Mouse (Mus musculus): ENCODE measurements around the gene Tmcc3. TPM values are rescaled to one million over a fixed set of nuclear protein-coding genes. Genes with fewer than 3 reads are reported as not detected.
"Not testable (repeated sequence)": the region's sequence is repeated elsewhere in the genome, so short reads cannot be mapped to it uniquely, and the experiment has no call there.

The Tmcc3 gene
- polyA plus RNA-seq, 1 experiment from 2014 or later: 7.5 TPM

DNA sequence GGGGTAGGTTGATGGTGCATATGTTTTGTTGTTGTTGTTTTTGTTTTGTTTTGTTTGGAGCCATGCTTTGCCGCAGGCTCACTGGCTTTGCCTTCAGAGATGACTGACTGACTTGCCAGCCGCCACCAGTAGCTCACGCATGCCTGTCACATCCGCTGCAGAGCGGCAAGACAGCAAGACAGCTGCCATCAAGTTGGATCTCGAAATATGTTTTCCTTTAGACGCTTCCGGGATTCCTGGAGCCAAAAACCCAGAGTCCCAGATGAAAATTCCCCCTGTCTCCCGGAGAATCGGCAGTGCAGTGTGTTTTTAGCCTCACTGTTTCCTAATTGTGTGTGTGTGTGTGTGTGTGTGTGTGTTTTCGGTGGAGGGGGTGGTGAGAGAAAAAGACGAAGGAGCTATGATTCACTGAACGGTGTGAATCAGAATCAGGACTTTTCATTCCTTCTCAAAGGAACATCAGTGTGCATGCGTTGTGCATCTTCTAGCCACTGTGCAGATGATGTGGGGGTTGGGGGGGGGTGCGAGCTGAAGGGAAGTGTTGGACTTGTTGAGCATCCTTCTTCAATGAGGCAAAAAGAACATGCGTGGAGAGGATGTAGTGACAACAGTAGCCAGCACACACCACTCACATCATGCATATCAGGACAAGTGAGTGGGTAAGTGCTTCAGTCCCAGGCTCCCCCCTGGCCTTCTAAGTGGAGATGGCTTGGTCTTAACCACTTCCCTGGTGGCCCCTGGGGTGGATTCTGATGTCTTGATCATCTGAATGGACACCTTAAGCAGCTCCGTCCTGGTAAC is 208.8 kb downstream of the Tmcc3 start:
- no peak for ATAC-seq (ENCODE audit: low FRiP score)
- peaks cover 55% of the 10 kb centered on the region for H3K4me1 ChIP-seq (replicated peaks)
- no peaks in the 10 kb centered on the region for H3K9me3 ChIP-seq
- H3K36me3 ChIP-seq: no peaks in the 10 kb centered on the region
- peaks cover 23% of the 10 kb centered on the region for H3K27me3 ChIP-seq
- WGBS: 47% methylated on average over 17 of the region's 17 CpGs
- H3K9ac ChIP-seq: no peak overlapping the region
- no peak overlapping the region for H3K4me3 ChIP-seq
- H3K4me2 ChIP-seq: no peak overlapping the region
- no peak overlapping the region for H3K27ac ChIP-seq

DNA sequence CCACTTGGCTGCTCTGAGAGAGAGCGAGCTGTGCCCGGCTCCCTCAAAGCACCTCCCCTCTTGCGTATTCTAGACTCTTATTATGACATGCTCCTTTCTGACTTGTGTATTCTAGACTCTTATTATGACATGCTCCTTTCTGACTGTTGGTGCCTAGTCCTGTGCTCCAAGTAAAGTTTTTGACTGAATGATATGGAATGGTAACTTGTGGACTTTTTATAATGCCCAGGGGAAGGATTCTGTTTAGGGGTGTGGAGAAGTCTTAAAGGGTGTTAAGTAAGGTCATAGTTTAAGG is 209.3 kb downstream of the Tmcc3 start:
- Histone ChIP-seq H3K9ac (no peak overlapping the region), H3K9me3 (no peaks in the 10 kb centered on the region), H3K27ac (no peak overlapping the region), H3K27me3 (peaks cover 23% of the 10 kb centered on the region), H3K4me2 (no peak overlapping the region), H3K36me3 (no peaks in the 10 kb centered on the region), H3K4me3 (no peak overlapping the region), H3K4me1 (replicated peaks) (peaks cover 50% of the 10 kb centered on the region)
- 42% methylated on average over 3 of the region's 3 CpGs for WGBS
- ATAC-seq (ENCODE audit: low FRiP score): no peak

DNA sequence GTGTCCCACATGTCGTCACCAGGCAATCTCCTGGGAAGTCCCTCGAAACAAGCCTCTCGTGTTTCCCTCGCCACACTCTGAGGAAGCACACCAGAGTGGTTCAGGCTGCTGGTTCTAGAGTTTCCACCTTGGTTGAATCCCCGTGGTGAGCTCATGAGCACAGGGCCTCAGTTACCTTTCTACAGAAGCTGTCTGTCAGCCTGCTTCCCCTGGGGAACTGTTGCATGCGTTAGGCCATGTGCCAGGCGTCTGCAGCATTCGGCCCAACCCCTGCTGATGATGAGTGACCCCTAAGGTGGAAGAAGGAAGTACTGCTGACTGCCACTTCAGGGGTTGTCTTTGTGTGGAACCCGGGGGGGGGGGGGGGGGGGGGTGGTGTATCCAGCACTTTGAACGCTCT is 210.0 kb downstream of the Tmcc3 start:
- 24% methylated on average over 9 of the region's 10 CpGs for WGBS

DNA sequence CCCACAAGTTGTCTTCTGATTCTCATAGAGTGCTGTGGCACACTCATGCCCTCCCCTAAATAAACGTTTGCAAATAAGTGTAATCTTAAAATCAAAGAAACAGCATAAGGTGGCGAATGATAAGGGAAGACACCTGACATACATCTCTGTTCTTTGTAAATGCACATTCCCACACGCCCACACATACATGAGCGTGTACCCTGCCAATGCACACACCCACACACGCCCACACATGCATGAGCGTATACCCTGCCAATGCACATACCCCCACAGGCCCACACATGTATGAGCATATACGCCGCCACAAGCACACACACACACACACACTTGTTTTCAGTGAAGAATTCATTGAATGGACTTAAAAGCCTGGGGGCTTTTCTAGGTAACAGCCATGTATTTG is 211.5 kb downstream of the Tmcc3 start:
- H3K4me1 ChIP-seq (replicated peaks): peaks cover 38% of the 10 kb centered on the region
- no peak overlapping the region for H3K27ac ChIP-seq
- H3K27me3 ChIP-seq: peaks cover 3% of the 10 kb centered on the region
- H3K4me2 ChIP-seq: peak overlapping the region; percentile 30
- WGBS: 80% methylated on average over 8 of the region's 8 CpGs
- ATAC-seq (ENCODE audit: low FRiP score): no peak
- no peaks in the 10 kb centered on the region for H3K36me3 ChIP-seq
- H3K9me3 ChIP-seq: no peaks in the 10 kb centered on the region
- no peak overlapping the region for H3K4me3 ChIP-seq
- H3K9ac ChIP-seq: no peak overlapping the region

More for the DNA sequence above, 210.0 kb downstream of the Tmcc3 start:
- Histone ChIP-seq H3K9me3 (no peaks in the 10 kb centered on the region), H3K4me3 (no peak overlapping the region), H3K4me2 (no peak overlapping the region), H3K27ac (no peak overlapping the region), H3K27me3 (peaks cover 15% of the 10 kb centered on the region), H3K9ac (no peak overlapping the region), H3K36me3 (no peaks in the 10 kb centered on the region), H3K4me1 (replicated peaks) (peaks cover 43% of the 10 kb centered on the region)
- no peak for ATAC-seq (ENCODE audit: low FRiP score)

DNA sequence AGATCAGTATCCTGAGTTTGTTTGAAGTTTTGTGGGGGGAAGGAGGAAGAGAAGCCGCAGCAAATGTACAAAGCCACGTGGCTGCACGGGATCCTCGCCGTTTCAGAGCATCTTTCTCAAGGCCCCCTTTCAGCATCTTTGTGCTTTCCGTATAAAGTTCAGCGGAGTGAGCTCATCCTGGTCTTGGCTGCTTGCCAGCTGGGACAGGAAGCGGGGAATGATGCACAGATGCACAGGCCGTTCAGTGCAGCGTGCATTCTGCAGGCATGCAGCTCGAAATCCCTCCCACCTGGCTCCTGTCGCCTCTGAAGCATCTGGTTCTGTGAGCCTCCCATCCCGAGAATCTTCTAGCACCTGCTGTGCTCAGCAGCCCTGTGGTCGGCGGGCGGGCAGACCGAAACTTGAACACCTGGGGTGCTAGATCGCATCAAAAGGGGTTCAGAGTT is 212.0 kb downstream of the Tmcc3 start:
- Histone ChIP-seq H3K27ac (no peak overlapping the region), H3K9ac (no peak overlapping the region), H3K27me3 (no peaks in the 10 kb centered on the region), H3K4me2 (peak overlapping the region; percentile 30), H3K9me3 (no peaks in the 10 kb centered on the region), H3K4me3 (no peak overlapping the region), H3K4me1 (replicated peaks) (peaks cover 38% of the 10 kb centered on the region), H3K36me3 (no peaks in the 10 kb centered on the region)
- 9% methylated on average over 18 of the region's 18 CpGs for WGBS
- peak; percentile 73 for ATAC-seq (ENCODE audit: low FRiP score)

DNA sequence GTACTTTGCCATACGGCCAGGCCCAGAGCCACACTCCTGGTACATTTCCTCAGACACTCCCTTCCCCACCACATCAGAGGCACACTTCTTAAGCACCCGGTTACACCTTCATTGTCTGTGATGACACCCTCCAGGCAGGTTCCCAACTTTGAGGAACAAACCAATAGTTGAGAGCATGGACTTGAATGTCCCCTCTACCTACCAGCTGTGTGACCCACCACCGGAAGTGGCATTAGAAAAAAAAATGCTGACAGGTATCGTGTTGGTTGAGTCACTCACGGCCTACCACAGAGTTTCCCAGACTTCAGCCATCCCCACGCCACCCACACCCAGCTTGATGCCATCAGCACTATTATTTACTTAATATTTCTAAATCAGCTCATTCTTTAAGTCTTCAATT is 213.2 kb downstream of the Tmcc3 start:
- peaks cover 36% of the 10 kb centered on the region for H3K4me1 ChIP-seq (replicated peaks)
- no peak overlapping the region for H3K9ac ChIP-seq
- no peak overlapping the region for H3K27ac ChIP-seq
- H3K9me3 ChIP-seq: no peaks in the 10 kb centered on the region
- no peak overlapping the region for H3K4me2 ChIP-seq
- no peaks in the 10 kb centered on the region for H3K36me3 ChIP-seq
- H3K4me3 ChIP-seq: no peak overlapping the region
- no peak for ATAC-seq (ENCODE audit: low FRiP score)
- 73% methylated on average over 6 of the region's 6 CpGs for WGBS
- H3K27me3 ChIP-seq: no peaks in the 10 kb centered on the region

DNA sequence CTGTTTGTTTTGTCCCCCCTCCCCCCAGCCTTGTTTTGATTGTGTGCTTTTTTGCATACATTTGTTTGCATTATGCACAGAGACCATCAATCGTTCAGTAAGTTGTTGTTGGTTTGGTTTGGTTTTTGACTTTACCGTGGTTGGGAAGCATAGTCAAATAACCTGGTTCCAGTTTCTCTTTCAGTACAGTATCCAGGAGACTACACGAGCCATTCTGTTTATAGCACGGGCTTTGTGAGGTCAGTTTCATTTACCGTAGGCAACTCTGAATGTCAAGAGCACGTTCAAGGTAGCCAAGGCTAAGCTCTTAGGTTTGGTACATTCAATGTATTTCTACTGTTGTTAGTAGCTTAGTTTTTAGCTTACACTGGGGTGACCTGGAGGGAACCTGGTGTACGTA is 214.0 kb downstream of the Tmcc3 start:
- Histone ChIP-seq H3K27me3 (no peaks in the 10 kb centered on the region), H3K4me2 (no peak overlapping the region), H3K9ac (no peak overlapping the region), H3K4me3 (no peak overlapping the region), H3K36me3 (no peaks in the 10 kb centered on the region), H3K27ac (no peak overlapping the region), H3K4me1 (replicated peaks) (peaks cover 35% of the 10 kb centered on the region), H3K9me3 (no peaks in the 10 kb centered on the region)
- no peak for ATAC-seq (ENCODE audit: low FRiP score)
- 89% methylated on average over 7 of the region's 7 CpGs for WGBS

DNA sequence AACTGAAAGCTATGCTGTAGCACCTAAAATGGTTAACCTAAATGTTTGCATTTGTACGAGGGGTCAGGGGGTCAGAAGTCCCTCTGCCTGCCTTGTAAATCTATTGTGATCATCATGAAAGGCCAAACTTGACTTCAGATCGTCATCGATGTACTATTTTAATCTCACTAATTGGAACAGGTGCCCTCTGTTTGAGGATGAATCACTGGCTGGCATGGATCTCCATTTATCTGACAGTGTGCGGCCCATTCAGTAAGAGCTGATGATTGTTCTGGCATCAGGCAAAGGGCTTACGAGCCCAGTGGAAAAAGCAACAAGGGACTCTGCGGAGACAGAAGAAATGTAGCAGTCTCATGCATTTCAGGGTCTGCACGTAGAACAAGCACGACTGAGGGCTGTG is 215.1 kb downstream of the Tmcc3 start:
- Histone ChIP-seq H3K9me3 (no peaks in the 10 kb centered on the region), H3K9ac (no peak overlapping the region), H3K27ac (no peak overlapping the region), H3K4me2 (no peak overlapping the region), H3K36me3 (no peaks in the 10 kb centered on the region), H3K4me3 (no peak overlapping the region), H3K4me1 (replicated peaks) (peaks cover 31% of the 10 kb centered on the region), H3K27me3 (no peaks in the 10 kb centered on the region)
- no peak for ATAC-seq (ENCODE audit: low FRiP score)
- 80% methylated on average over 8 of the region's 8 CpGs for WGBS

DNA sequence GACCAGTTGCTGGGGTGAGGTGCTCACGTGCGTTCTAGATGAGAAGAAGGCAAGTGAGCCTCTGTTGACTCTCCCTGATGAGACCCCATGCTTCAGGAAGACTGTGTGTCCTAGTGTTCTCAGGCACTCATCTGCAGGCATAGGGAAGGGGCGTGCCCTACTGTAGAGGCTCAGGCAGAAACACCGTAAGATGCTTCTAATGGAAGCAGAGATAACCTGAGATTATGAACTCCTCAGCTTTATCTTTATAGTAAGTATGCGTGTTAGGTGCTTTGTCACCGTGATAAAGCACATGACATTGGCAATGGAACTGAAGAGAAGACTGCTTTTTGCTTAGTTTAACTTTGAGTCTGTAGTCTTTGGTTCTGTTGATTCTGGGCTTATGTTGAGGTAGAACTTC is 215.5 kb downstream of the Tmcc3 start:
- peaks cover 27% of the 10 kb centered on the region for H3K4me1 ChIP-seq (replicated peaks)
- H3K27ac ChIP-seq: no peak overlapping the region
- H3K9me3 ChIP-seq: no peaks in the 10 kb centered on the region
- no peak overlapping the region for H3K4me2 ChIP-seq
- 89% methylated on average over 6 of the region's 6 CpGs for WGBS
- no peak for ATAC-seq (ENCODE audit: low FRiP score)
- H3K36me3 ChIP-seq: no peaks in the 10 kb centered on the region
- no peak overlapping the region for H3K9ac ChIP-seq
- no peaks in the 10 kb centered on the region for H3K27me3 ChIP-seq
- no peak overlapping the region for H3K4me3 ChIP-seq

DNA sequence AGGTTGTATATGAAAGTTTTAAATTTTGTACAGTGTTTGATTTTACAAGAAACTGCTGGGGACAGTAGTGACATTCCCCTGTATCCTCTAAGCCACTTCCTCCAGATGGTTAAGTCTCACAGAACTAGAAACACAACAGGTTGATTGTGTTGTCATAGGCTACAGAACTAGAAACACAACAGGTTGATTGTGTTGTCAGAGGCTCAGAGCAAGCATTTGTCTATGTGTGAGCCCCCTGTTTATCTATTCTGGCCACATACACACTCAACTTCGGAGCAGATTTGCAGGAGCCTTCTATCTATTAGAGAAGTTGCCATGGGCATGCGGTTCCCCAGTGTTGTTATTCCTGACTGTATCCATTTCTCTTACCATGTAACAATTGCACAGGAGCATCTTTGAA is 218.3 kb downstream of the Tmcc3 start:
- H3K4me3 ChIP-seq: no peak overlapping the region
- no peaks in the 10 kb centered on the region for H3K27me3 ChIP-seq
- H3K36me3 ChIP-seq: no peaks in the 10 kb centered on the region
- WGBS: 47% methylated on average over 2 of the region's 2 CpGs
- H3K4me1 ChIP-seq (replicated peaks): peaks cover 8% of the 10 kb centered on the region; the same call in 1 of the 2 replicates
- H3K27ac ChIP-seq: 0 out of 2 replicates have a peak overlapping the region, but pooled peaks have one; percentile 13
- no peak overlapping the region for H3K9ac ChIP-seq
- H3K4me2 ChIP-seq: no peak overlapping the region
- no peaks in the 10 kb centered on the region for H3K9me3 ChIP-seq
- no peak for ATAC-seq (ENCODE audit: low FRiP score)

DNA sequence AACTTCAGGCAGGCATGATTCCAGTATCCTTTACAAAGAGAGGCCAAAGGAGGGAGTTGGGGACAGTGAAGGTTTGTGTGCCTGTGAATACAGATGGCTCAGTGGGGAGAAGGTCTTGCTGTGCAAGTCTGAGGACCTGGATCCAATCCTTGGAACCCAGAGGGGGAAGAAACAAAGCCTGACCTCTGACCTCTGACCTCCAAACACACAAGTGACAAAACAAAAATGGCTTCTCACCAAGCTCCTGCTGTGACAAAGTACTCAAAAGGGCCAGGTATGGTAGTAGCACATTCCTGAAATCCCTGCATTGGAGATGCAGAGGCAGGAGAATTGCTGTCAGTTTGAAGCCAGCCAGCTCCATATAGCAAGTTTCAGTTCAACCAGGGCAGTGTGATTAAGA is 219.7 kb downstream of the Tmcc3 start:
- no peak overlapping the region for H3K4me3 ChIP-seq
- no peak overlapping the region for H3K4me2 ChIP-seq
- no peaks in the 10 kb centered on the region for H3K36me3 ChIP-seq
- no peak overlapping the region for H3K9ac ChIP-seq
- H3K9me3 ChIP-seq: no peaks in the 10 kb centered on the region
- H3K27me3 ChIP-seq: no peaks in the 10 kb centered on the region
- no peak overlapping the region for H3K27ac ChIP-seq
- no peak for ATAC-seq (ENCODE audit: low FRiP score)
- H3K4me1 ChIP-seq (replicated peaks): peaks cover 8% of the 10 kb centered on the region; the same call in 1 of the 2 replicates

DNA sequence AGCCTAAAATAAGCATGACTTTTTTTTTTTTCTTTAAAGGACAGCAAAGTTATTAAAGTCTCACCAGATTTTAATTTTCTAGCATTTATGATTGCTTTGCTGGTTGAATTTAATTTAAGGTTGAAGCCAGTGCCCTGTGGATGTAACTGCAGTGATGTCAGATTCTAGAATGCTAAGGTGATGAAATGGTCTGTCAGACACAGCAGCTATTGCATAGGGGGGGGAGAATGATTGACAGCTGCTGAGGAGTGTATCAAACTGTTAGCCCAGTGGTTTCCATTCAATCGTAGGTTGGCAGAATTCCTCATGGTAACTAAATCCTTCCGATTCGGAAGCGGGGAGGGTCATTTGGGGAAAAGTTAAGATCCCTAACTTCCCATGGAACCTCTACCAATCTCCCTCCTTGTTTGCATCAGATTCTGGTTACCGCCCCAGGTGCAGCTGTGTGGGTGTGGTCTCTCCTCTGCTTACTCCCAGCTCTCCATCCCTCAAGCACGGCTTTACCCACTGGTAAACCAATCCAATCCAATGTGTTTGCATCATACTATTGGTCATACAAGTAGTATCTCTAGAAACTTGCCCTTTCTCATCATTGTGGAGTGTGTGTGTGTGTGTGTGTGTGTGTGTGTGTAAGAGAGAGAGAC is 221.5 kb downstream of the Tmcc3 start:
- H3K36me3 ChIP-seq: no peaks in the 10 kb centered on the region
- no peak for ATAC-seq (ENCODE audit: low FRiP score)
- WGBS: 73% methylated on average over 6 of the region's 6 CpGs
- H3K4me1 ChIP-seq (replicated peaks): peaks cover 8% of the 10 kb centered on the region; the same call in 1 of the 2 replicates
- no peak overlapping the region for H3K27ac ChIP-seq
- H3K9me3 ChIP-seq: no peaks in the 10 kb centered on the region
- H3K4me3 ChIP-seq: no peak overlapping the region
- no peak overlapping the region for H3K9ac ChIP-seq
- H3K27me3 ChIP-seq: no peaks in the 10 kb centered on the region
- no peak overlapping the region for H3K4me2 ChIP-seq

DNA sequence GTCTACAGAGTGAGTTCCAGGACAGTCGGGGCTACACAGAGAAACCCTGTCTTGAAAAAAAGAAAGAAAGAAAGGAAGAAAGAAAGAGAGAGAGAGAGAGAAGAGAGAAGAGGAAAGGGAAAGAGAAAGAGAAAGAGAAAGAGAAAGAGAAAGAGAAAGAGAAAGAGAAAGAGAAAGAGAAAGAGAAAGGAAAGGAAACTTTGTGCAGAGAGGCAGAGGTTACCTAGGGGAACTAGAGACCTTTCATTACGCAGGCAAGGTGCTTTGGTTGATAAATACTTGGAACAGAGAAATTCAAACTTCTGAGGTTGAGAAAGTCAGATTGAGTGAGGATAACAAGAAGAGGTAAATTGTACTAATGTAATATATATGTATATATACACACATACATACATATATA is 226.9 kb downstream of the Tmcc3 start:
- H3K27ac ChIP-seq; H3K27me3 ChIP-seq; H3K4me2 ChIP-seq; H3K4me3 ChIP-seq; H3K9me3 ChIP-seq; H3K4me1 ChIP-seq (replicated peaks); H3K36me3 ChIP-seq; H3K9ac ChIP-seq; ATAC-seq (ENCODE audit: low FRiP score): not testable (repeated sequence)
- 84% methylated on average over 2 of the region's 2 CpGs for WGBS

Data from hindbrain, embryonic 13.5 days (tissue).